23 mouse cellular contexts compared by ENCODE assay signal in the genomic region with DNA sequence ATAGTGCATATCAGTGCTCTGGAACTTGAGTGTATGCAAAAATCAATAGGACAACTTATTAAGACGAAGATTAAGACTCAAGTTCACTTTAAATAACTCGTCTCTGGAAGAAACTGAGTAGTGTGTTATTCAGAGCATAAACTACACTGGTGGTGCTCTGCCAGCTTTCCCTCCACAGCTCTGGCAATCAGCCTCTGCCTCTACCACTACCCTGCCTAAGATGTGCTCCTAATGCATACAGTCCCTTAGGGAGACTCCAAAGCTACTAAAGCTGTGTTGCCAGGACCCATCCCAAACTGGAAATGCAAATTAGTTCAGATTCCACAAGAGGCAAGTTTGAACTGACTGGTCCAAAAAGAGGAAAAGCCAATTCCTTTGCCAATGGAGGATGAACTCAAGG.
"Had no signal": no experiment of that assay in that cellular context is flagged by ENCODE, and none has a peak within 500 bp of the region (broad histone marks: within the 10 kb centered on the region; RNA-seq: fewer than 3 reads in every experiment).

No protein-coding gene starts in this region.

- H3K4me1 ChIP-seq: heart, embryonic 10.5 days; heart, embryonic 12.5 days; hindbrain, embryonic 10.5 days; hindbrain, embryonic 12.5 days; intestine, embryonic 15.5 days; limb, embryonic 10.5 days; limb, embryonic 12.5 days had no signal

- H3K27ac ChIP-seq: heart, embryonic 10.5 days; hindbrain, embryonic 10.5 days; hindbrain, embryonic 12.5 days; hindbrain, embryonic 14.5 days; intestine, embryonic 15.5 days; layer of hippocampus, adult 2 months; left cerebral cortex, adult 2 months; limb, embryonic 10.5 days; limb, embryonic 12.5 days had no signal

- DNase-seq: gastrocnemius, postnatal 14 days; gastrocnemius, postnatal 36 days; heart, adult 18-20 months; heart, postnatal 10 days; heart, postnatal 4 days; kidney, adult 18-20 months; kidney, adult 8-10 months; kidney, postnatal 10 days; kidney, postnatal 25 days; kidney, postnatal 4 days; liver had no signal

- H3K9ac ChIP-seq: heart, embryonic 12.5 days; hindbrain, embryonic 12.5 days; hindbrain, embryonic 14.5 days; intestine, embryonic 15.5 days; limb, embryonic 12.5 days had no signal

- ATAC-seq: inflammation-experienced regulatory T-cells, adult 6 months; intestine, embryonic 15.5 days; intestine, postnatal 0 days had no signal

- H3K27me3 ChIP-seq: heart, embryonic 12.5 days; hindbrain, embryonic 12.5 days; intestine, embryonic 15.5 days; limb, embryonic 12.5 days had no signal

- H3K9me3 ChIP-seq: heart, embryonic 10.5 days; heart, embryonic 12.5 days; hindbrain, embryonic 10.5 days; hindbrain, embryonic 12.5 days; intestine, embryonic 15.5 days; limb, embryonic 10.5 days; limb, embryonic 12.5 days had no signal

- H3K36me3 ChIP-seq: heart, embryonic 10.5 days; heart, embryonic 12.5 days; hindbrain, embryonic 10.5 days; hindbrain, embryonic 12.5 days; intestine, embryonic 15.5 days; limb, embryonic 10.5 days; limb, embryonic 12.5 days had no signal

- H3K4me3 ChIP-seq: heart, embryonic 10.5 days; heart, embryonic 12.5 days; hindbrain, embryonic 10.5 days; hindbrain, embryonic 12.5 days; intestine, embryonic 15.5 days; layer of hippocampus, adult 2 months; left cerebral cortex, adult 2 months; limb, embryonic 10.5 days; limb, embryonic 12.5 days had no signal

- H3K4me2 ChIP-seq: heart, embryonic 12.5 days; hindbrain, embryonic 12.5 days; hindbrain, embryonic 14.5 days; intestine, embryonic 15.5 days; limb, embryonic 12.5 days had no signal
